Mouse (Mus musculus): ENCODE results near the gene Cdkn1c. TPM values are rescaled to one million over a fixed set of nuclear protein-coding genes. Genes with fewer than 3 reads are reported as not detected.

Cdkn1c gene
- polyA plus RNA-seq, 1 experiment from 2014 or later: 682 TPM

- Histone ChIP-seq H3K27me3 (ENCODE audit: insufficient read depth, poor library complexity, severe bottlenecking) (peaks cover 60% of the 10 kb centered on the region), H3K27ac (peak overlapping the region; percentile 56; the same call in 1 of the 2 replicates), H3K36me3 (no peaks in the 10 kb centered on the region), H3K4me3 (no peak overlapping the region), H3K4me1 (replicated peaks) (peaks cover 63% of the 10 kb centered on the region), H3K9me3 (peaks cover 24% of the 10 kb centered on the region)
- DNase-seq (ENCODE audit: low spot score): peak; percentile 87
- WGBS: 34% methylated on average over 14 of the region's 14 CpGs
These were observed 5.3 kb upstream of the Cdkn1c start for GRCm38 (mm10) chr7:143466099-143466677.

DNA sequence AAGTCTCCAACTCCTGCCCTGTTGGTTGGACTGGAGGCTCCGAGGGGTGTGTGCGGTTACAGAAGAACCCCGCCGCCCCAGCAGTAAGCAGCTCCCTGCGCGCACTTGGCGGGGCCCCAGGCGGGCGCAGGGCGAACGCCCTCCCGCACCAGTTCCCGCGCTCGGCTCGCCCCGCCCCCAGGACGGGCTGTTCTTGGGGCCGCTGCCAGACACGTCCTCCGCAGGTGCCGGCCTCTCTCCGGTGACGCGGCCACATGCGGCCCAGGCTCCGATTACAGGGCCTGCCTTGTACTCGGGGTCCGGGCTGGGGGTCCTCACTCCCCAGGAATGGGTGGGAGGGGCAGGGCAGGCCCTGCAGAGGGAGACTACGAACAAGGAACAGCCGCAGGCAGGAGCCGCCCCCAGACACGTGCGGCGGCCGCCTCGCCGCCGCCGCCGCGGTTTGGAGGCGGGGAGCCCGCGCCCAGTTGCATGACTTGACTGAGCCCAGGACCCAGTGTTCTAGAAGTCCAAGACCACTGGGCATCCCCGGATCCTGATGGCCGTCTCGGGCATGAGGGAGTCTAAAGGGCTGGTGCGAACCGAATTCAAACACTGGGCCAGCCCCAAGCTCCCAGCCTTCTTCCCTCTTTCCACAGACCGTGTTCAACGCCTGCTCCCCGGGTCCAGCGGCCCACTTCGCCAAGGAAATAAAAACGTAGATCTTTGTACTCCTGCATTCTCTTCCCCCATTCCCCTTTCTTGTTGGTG is 4.1 kb upstream of the Cdkn1c start:
- peak; percentile 64 for DNase-seq (ENCODE audit: low spot score)
- peaks cover 68% of the 10 kb centered on the region for H3K4me1 ChIP-seq (replicated peaks)
- peak overlapping the region; percentile 84 for H3K27ac ChIP-seq
- no peaks in the 10 kb centered on the region for H3K36me3 ChIP-seq
- peak overlapping the region; percentile 48 for H3K4me3 ChIP-seq
- peaks cover 36% of the 10 kb centered on the region for H3K9me3 ChIP-seq
- peaks cover 67% of the 10 kb centered on the region for H3K27me3 ChIP-seq (ENCODE audit: insufficient read depth, poor library complexity, severe bottlenecking)
- WGBS: 24% methylated on average over 56 of the region's 56 CpGs

- no peak overlapping the region for H3K4me3 ChIP-seq
These were observed 3.1 kb upstream of the Cdkn1c start for GRCm38 (mm10) chr7:143463865-143464415.

DNA sequence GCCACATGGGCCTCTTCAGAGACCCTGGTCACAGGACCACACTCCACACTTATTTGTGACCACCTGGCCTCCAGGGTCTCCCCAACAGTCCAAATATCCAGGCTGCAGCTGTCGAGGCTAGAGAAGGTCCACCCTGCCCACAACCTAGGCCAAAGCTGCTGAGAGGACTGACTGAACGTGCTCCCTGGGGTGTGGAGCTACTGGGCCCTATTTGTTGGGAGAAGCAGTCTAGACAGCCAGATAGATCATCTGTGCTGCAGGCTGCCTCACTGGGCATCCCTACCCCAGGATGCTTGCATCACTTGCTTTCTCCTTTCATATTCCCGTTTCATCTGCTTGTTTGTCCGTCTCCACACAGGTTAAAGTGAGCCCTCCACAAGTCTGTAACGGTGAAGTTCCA is 1.7 kb upstream of the Cdkn1c start:
- peaks cover 50% of the 10 kb centered on the region for H3K9me3 ChIP-seq
- H3K27ac ChIP-seq: peak overlapping the region; percentile 69
- peaks cover 71% of the 10 kb centered on the region for H3K4me1 ChIP-seq (replicated peaks)
- 0 out of 2 replicates have a peak, but pooled peaks cover 10% of the 10 kb centered on the region for H3K36me3 ChIP-seq
- no peak overlapping the region for H3K4me3 ChIP-seq
- H3K27me3 ChIP-seq (ENCODE audit: insufficient read depth, poor library complexity, severe bottlenecking): peaks cover 79% of the 10 kb centered on the region
- 83% methylated on average over 5 of the region's 5 CpGs for WGBS
- DNase-seq (ENCODE audit: low spot score): no peak

More at GRCm38 (mm10) chr7:143463865-143464415, 3.1 kb upstream of the Cdkn1c start:
- WGBS: 29% methylated on average over 11 of the region's 11 CpGs
- Histone ChIP-seq H3K4me1 (replicated peaks) (peaks cover 73% of the 10 kb centered on the region), H3K9me3 (peaks cover 47% of the 10 kb centered on the region), H3K27ac (peak overlapping the region; percentile 84; the same call in 1 of the 2 replicates), H3K36me3 (0 out of 2 replicates have a peak, but pooled peaks cover 1% of the 10 kb centered on the region), H3K27me3 (ENCODE audit: insufficient read depth, poor library complexity, severe bottlenecking) (peaks cover 75% of the 10 kb centered on the region)
- peak; percentile 85 for DNase-seq (ENCODE audit: low spot score)

DNA sequence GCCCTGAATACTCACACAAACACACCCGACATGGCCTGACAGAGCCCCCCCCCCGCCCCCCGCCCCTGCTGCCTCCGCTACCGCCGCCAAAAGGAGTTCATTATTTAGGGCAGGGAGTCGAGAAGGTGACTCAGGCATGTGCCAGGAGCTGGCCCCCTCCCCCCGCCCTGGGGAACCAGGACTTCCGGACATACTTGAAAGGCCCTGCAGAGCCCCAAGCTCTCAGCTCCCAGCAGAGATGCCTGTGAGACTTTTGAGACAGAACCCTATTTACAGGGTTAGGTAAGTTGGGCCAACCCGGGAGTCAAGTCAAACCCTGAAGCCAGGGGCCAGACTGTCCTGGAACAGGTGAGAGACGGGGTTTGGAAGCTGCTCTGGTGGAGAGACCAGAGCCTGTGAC is 1.1 kb upstream of the Cdkn1c start:
- Histone ChIP-seq H3K4me3 (peak overlapping the region; percentile 62; the same call in 1 of the 2 replicates), H3K27me3 (ENCODE audit: insufficient read depth, poor library complexity, severe bottlenecking) (peaks cover 82% of the 10 kb centered on the region)
- 41% methylated on average over 11 of the region's 11 CpGs for WGBS

GRCm38 (mm10) chr7:143461294-143461870 is 532 bp upstream of the Cdkn1c start:
- Histone ChIP-seq H3K4me3 (peak overlapping the region; percentile 62), H3K4me1 (replicated peaks) (peaks cover 64% of the 10 kb centered on the region), H3K9me3 (peaks cover 50% of the 10 kb centered on the region), H3K27ac (peak overlapping the region; percentile 90), H3K27me3 (ENCODE audit: insufficient read depth, poor library complexity, severe bottlenecking) (peaks cover 82% of the 10 kb centered on the region), H3K36me3 (0 out of 2 replicates have a peak, but pooled peaks cover 10% of the 10 kb centered on the region)
- 35% methylated on average over 21 of the region's 32 CpGs for WGBS
- DNase-seq (ENCODE audit: low spot score): no peak

More for the DNA sequence above, 1.1 kb upstream of the Cdkn1c start:
- Histone ChIP-seq H3K27ac (peak overlapping the region; percentile 90), H3K9me3 (peaks cover 50% of the 10 kb centered on the region), H3K36me3 (0 out of 2 replicates have a peak, but pooled peaks cover 10% of the 10 kb centered on the region), H3K4me1 (replicated peaks) (peaks cover 65% of the 10 kb centered on the region)
- peak; percentile 18 for DNase-seq (ENCODE audit: low spot score)

DNA sequence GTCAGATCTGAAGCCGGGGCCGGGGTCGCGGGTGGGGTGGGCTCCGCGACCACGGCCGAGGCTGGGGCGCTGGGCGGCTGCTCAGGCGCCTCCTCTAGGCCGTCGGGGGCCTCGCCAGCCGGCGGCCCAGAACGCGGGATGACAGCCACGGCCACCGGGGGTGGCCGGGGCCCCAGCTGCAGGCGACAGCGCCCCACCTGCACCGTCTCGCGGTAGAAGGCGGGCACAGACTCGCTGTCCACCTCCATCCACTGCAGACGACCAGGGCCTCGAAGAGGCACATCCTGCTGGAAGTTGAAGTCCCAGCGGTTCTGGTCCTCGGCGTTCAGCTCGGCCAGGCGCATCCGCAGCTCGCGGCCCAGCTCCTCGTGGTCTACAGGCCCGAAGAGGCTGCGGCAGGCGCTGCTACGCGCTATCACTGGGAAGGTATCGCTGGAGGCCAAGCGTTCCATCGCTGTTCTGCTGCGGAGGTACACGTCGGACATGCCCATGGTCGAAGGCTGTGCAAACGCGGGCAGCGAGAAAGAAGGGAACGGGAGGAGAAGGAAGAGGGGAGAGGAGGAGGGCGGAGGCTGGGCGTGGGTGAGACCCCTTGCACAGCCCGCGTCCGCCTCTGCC is 524 bp downstream of the Cdkn1c start:
- 0 out of 2 replicates have a peak, but pooled peaks cover 10% of the 10 kb centered on the region for H3K36me3 ChIP-seq
- peaks cover 50% of the 10 kb centered on the region for H3K9me3 ChIP-seq
- peaks cover 58% of the 10 kb centered on the region for H3K4me1 ChIP-seq (replicated peaks)
- no peak for DNase-seq (ENCODE audit: low spot score)
- H3K4me3 ChIP-seq: peak overlapping the region; percentile 62
- 41% methylated on average over 60 of the region's 60 CpGs for WGBS
- peaks cover 76% of the 10 kb centered on the region for H3K27me3 ChIP-seq (ENCODE audit: insufficient read depth, poor library complexity, severe bottlenecking)
- H3K27ac ChIP-seq: peak overlapping the region; percentile 90

- Histone ChIP-seq H3K9me3 (peaks cover 44% of the 10 kb centered on the region), H3K4me1 (replicated peaks) (peaks cover 50% of the 10 kb centered on the region), H3K4me3 (peak overlapping the region; percentile 62), H3K27me3 (ENCODE audit: insufficient read depth, poor library complexity, severe bottlenecking) (peaks cover 69% of the 10 kb centered on the region), H3K36me3 (0 out of 2 replicates have a peak, but pooled peaks cover 10% of the 10 kb centered on the region), H3K27ac (peak overlapping the region; percentile 90)
- DNase-seq (ENCODE audit: low spot score): peak; percentile 50
- WGBS: 27% methylated on average over 100 of the region's 100 CpGs
These were observed 1.3 kb downstream of the Cdkn1c start for GRCm38 (mm10) chr7:143459332-143460211.

- Histone ChIP-seq H3K9me3 (peaks cover 39% of the 10 kb centered on the region), H3K4me3 (peak overlapping the region; percentile 62), H3K36me3 (0 out of 2 replicates have a peak, but pooled peaks cover 10% of the 10 kb centered on the region), H3K4me1 (replicated peaks) (peaks cover 44% of the 10 kb centered on the region), H3K27me3 (ENCODE audit: insufficient read depth, poor library complexity, severe bottlenecking) (peaks cover 63% of the 10 kb centered on the region), H3K27ac (peak overlapping the region; percentile 90)
- peak; percentile 40 for DNase-seq (ENCODE audit: low spot score)
- WGBS: 26% methylated on average over 38 of the region's 38 CpGs
These were observed 1.9 kb downstream of the Cdkn1c start for GRCm38 (mm10) chr7:143458963-143459331.

DNA sequence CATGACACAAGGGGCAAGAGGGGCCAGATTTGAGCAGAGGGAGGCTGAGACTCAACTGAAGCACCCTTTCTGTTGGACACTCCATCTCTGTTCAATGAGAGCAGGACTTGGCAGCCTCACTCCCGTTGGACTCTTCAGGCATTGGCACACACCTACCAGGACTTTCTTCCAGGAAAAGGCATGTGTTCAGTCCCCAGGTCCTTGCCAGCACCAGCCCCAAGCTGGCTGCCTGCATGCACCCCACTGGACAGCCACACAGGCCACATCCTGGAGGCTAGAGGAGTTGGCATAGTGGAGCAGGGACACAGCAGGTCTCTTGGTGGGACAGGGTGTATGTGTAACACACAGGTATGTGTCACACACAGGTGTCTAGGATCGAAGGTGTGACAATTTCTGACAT is 13.7 kb downstream of the Cdkn1c start:
- H3K36me3 ChIP-seq: no peaks in the 10 kb centered on the region
- peaks cover 73% of the 10 kb centered on the region for H3K27me3 ChIP-seq (ENCODE audit: insufficient read depth, poor library complexity, severe bottlenecking)
- no peaks in the 10 kb centered on the region for H3K9me3 ChIP-seq
- DNase-seq (ENCODE audit: low spot score): no peak
- H3K27ac ChIP-seq: no peak overlapping the region
- 80% methylated on average over 2 of the region's 2 CpGs for WGBS
- H3K4me1 ChIP-seq (replicated peaks): peaks cover 60% of the 10 kb centered on the region
- no peak overlapping the region for H3K4me3 ChIP-seq

DNA sequence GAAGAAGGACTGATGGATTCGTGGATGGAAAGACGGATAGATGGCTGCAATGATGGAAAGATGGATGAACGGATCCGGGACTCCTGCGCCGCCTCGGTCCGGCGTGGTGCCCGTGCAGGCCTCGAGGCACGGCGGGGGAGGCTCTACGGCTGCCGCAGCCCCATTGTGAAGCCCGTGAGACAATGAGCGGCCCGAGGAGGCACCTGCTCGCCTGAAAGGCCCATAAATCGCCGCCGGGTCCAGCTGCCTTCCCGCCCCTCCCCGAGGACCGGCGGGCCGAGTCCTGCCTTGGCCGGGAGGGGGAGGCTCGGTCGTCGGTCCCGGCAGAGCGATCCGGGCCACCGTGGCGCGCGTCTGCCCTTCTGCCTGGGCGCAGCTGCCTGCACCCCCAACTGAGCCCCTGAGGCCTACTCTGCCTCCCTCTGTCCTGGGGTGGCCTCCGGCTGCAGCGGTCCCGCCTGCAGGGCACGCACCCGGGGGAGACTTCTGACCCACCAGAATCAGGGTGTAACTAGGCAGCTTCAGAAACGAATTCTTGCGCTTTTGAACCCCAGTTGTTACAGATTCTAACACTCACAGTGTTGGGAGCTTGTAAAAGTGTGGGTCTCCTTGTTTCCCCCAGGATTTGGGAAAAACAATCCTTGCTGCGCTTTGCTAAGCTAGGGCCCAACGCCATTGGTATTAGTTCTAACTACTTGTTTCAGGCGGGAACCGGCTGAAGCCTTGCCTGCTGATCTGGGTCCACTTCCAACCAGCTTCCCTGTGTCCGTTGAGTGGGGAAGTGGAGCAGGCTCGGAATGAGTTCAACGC is 15.0 kb downstream of the Cdkn1c start:
- H3K4me1 ChIP-seq (replicated peaks): peaks cover 66% of the 10 kb centered on the region
- H3K9me3 ChIP-seq: no peaks in the 10 kb centered on the region
- peak overlapping the region; percentile 53 for H3K4me3 ChIP-seq
- peaks cover 86% of the 10 kb centered on the region for H3K27me3 ChIP-seq (ENCODE audit: insufficient read depth, poor library complexity, severe bottlenecking)
- 3% methylated on average over 53 of the region's 53 CpGs for WGBS
- peak overlapping the region; percentile 89 for H3K27ac ChIP-seq
- DNase-seq (ENCODE audit: low spot score): no peak
- H3K36me3 ChIP-seq: no peaks in the 10 kb centered on the region
